Mouse (Mus musculus) embryonic facial prominence, embryonic 10.5 days (tissue): ENCODE data around the gene Cep131. TPM values are rescaled to one million over a fixed set of nuclear protein-coding genes. Genes with fewer than 3 reads are reported as not detected.
A peak's percentile ranks its signal among the peaks of the same experiment; 100 is the strongest.

ENCODE experiments used
- DNase-seq: peaks from one replicate; pipeline ENCODE4 v3.0.0-alpha.2; 2017; ENCODE audit warnings: low spot score
- H3K27ac ChIP-seq: fragments of 300-500 bp; sonication (generic); replicated peaks from 2 replicates; pipeline ENCODE4 v1.5.1; 2016; ENCODE audit warnings: mild to moderate bottlenecking
- H3K27me3 ChIP-seq: fragments of 300-500 bp; sonication (generic); replicated peaks from 2 replicates; pipeline ENCODE4 v1.6.1; 2016; ENCODE audit warnings: low read depth, mild to moderate bottlenecking; ENCODE audit not compliant: poor library complexity, severe bottlenecking
- H3K36me3 ChIP-seq: fragments of 300-500 bp; sonication (generic); replicated peaks from 2 replicates; pipeline ENCODE4 v1.6.1; 2016; ENCODE audit warnings: mild to moderate bottlenecking, moderate library complexity
- H3K4me1 ChIP-seq: fragments of 300-500 bp; sonication (generic); 2 replicates; pipeline ENCODE4 v1.6.1; 2016
- H3K4me3 ChIP-seq: fragments of 300-500 bp; sonication (generic); 2 replicates; pipeline ENCODE4 v1.5.1; 2016; ENCODE audit warnings: mild to moderate bottlenecking, moderate library complexity
- H3K9me3 ChIP-seq: fragments of 300-500 bp; sonication (generic); 2 replicates; pipeline ENCODE4 v1.6.1; 2016; ENCODE audit warnings: mild to moderate bottlenecking
- WGBS: fragments of 180-500 bp; shearing (Covaris S2); methylation state at CpG from one replicate; pipeline ENCODE4 v1.1.7; 2016; 5-methylcytosine and 5-hydroxymethylcytosine counted together
- microRNA counts: library from miRNA; unstranded; fragments of <30 nt; microRNA quantifications from one replicate; lab custom pipeline; 2017
- microRNA-seq: library from miRNA; unstranded; fragments of <30 nt; microRNA quantifications from one replicate; pipeline ENCODE4, GENCODE M21; 2017
- polyA plus RNA-seq: library from polyadenylated mRNA; unstranded; fragments of >200 nt; fragmentation: Nextera tagmentation; extraction: Ambion mirVana; gene quantifications from 2 replicates; pipeline ENCODE4 v1.2.1, GENCODE M21; 2016

The Cep131 gene
- polyA plus RNA-seq, 1 experiment from 2014 or later, result 46.9 TPM

DNA sequence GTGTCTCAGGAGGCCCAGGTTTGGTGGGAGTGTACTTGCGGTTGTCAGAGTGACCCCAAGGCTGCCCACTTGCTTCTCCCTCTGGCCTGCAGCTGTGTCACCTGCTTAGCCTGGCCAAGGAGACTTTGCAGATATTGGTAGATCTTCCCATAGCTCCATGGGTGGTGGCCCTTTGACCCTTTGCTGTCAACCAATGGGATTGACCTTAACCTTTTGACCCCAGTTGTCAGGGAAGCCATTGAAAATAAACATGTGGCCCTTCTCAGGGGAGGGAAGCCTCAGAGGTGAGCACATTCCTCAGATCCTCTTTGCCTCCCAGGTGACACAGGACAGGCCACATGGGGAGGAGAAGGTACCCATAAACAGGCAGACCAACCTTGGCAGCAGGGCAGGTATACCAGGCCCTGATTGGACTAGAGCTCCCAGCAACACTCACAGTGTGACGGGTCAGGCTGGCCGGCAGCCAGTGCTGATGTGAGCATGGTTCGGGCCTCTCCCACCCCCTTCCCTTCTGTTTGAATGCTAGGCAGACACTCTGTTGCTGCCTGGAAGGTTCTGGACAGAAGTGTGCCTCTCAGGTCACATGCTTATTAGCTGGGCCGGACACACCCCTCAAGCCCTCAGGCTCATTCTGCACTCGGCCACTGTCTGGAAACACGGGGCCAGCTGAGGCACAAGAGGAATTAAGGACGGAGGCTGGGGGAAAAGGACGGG, 57.0 kb downstream of the Cep131 start:
- DNase-seq, result no peak
- H3K4me1 ChIP-seq, result peaks cover 55% of the 10 kb centered on the region
- no peaks in the 10 kb centered on the region for H3K9me3 ChIP-seq
- no peak overlapping the region for H3K4me3 ChIP-seq
- no peaks in the 10 kb centered on the region for H3K36me3 ChIP-seq
- H3K27ac ChIP-seq, result peak overlapping the region; percentile 2; the same call in 1 of the 2 replicates
- WGBS, result 44% methylated on average over 9 of the region's 9 CpGs
- no peaks in the 10 kb centered on the region for H3K27me3 ChIP-seq

DNA sequence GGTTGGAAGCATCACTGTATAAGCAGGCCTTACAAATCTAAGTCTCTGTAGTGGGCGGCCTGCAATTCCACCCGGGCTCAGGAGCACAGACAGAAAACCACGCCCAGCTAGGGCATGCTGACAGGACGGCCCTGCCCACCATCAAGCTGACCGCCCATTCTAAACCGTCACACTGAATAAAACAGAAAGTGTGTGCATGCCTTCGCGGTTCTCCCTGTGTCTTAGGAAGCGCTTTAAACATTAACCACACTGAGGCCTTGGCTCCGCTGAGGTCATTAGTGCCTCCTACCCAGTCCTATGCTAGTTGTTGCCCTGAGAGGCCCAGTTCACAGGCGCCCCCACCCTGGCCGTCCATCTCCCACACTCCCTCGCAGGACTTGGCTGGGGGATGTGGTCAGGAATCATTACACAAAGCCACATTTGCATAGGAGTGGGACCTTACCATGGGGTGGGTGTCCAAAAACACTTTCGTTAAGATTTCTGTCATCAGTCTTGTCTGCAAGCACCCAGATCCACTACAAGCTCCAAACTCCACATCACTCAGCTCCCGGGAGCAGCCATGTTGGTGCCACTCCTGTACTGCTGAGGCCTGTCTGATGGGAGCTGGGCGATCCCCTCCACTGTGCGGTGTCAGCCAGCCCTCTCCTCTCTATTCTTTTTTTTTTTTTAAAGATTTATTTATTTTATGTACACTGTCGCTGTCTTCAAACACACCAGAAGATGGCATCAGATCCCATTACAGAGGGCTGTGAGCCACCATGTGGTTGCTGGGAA, 58.1 kb downstream of the Cep131 start:
- no peak for DNase-seq
- H3K27me3 ChIP-seq, result no peaks in the 10 kb centered on the region
- H3K36me3 ChIP-seq, result no peaks in the 10 kb centered on the region
- no peaks in the 10 kb centered on the region for H3K9me3 ChIP-seq
- H3K4me1 ChIP-seq, result peaks cover 47% of the 10 kb centered on the region
- H3K4me3 ChIP-seq, result no peak overlapping the region
- no peak overlapping the region for H3K27ac ChIP-seq
- WGBS, result 83% methylated on average over 18 of the region's 18 CpGs

DNA sequence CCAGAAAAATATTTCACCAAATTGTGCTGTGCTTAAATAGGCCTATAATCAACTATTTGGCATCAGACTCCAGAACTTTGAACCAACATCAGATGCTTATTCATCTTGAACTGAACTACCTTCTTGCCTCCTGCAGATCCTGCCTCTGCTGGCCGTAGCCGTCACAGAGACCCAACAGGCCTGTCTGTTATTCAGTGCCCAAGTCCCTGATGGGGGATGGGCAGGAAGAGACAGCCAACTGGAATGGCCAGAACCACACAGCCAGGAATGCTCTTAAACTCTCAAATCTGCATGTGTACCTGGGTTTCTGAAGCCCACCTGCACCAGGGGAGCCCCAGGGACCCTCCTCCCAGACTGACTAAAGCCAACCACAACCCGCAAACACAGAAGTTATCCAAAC, 59.7 kb downstream of the Cep131 start:
- no peak for DNase-seq
- WGBS, result 82% methylated on average over 3 of the region's 3 CpGs
- no peak overlapping the region for H3K4me3 ChIP-seq
- H3K36me3 ChIP-seq, result no peaks in the 10 kb centered on the region
- H3K27me3 ChIP-seq, result no peaks in the 10 kb centered on the region; the same call in 1 of the 2 replicates
- no peak overlapping the region for H3K27ac ChIP-seq
- peaks cover 47% of the 10 kb centered on the region for H3K4me1 ChIP-seq
- no peaks in the 10 kb centered on the region for H3K9me3 ChIP-seq

DNA sequence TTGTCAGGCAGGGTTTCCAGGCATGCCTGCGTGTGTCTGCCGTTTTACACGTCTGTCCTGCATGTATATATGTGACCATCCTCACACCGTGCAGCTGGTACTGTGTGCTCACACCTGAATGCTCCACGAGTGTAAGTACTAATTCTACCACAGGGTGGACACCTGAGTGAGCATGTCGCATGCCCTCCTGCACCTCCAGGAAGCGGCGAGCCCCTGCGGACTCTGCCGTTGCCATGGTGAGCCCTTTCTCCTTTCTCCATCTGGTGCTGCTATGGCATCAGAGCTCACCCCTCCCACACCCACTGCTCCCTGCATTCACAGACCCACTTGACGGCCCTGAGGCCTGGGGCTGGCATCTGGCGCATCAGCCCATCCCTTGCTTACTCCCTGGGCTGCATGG, 63.8 kb downstream of the Cep131 start:
- Histone ChIP-seq H3K4me1 (peaks cover 54% of the 10 kb centered on the region), H3K9me3 (no peaks in the 10 kb centered on the region), H3K4me3 (no peak overlapping the region), H3K27me3 (peaks cover 9% of the 10 kb centered on the region; the same call in 1 of the 2 replicates), H3K36me3 (no peaks in the 10 kb centered on the region), H3K27ac (peak overlapping the region; percentile 36; the same call in 1 of the 2 replicates)
- DNase-seq, result no peak
- 69% methylated on average over 12 of the region's 12 CpGs for whole genome bisulfite sequencing

DNA sequence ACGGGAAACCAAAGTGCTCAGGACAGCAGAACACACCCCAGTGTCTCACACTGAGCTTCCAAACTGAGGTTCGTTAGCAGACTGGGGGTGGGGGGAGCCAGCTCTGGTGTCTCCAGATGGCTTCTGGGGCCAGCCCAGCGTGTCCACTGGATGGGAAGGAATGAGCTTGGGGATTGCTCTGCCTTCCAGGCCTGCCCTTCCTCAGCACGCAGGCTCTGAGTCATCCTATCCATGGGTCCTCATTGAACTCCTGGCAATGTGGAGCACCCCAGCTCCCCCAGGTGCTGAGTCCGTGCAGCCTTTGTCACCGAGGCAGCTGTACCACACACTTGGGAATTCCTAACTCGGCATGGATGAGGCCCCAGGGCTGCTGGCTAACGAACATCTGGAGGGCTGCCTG, 64.4 kb downstream of the Cep131 start:
- Histone ChIP-seq H3K36me3 (no peaks in the 10 kb centered on the region), H3K4me1 (peaks cover 56% of the 10 kb centered on the region), H3K27ac (no peak overlapping the region), H3K27me3 (peaks cover 14% of the 10 kb centered on the region; the same call in 1 of the 2 replicates), H3K4me3 (no peak overlapping the region), H3K9me3 (no peaks in the 10 kb centered on the region)
- WGBS, result 57% methylated on average over 8 of the region's 8 CpGs
- no peak for DNase-seq

DNA sequence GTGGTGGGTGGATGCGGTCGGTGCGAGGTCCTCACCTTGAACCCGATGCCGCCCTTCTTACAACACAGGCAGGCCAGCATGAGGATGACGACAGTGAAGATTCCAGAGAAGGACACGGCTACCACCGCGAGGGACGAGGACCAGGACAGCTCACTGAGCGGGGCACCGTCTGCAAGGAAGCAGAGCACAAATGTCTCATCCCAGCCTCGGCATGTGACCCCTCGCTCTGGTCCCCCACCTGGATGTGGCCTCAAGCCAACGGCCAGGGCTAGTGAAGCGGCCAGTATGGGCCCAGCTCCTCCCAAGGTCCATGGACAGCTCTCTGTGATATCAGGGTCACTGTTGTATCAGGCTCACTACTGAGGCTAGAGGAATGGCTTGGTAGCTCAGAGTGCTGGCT, 65.3 kb downstream of the Cep131 start:
- WGBS, result 89% methylated on average over 16 of the region's 16 CpGs
- no peak overlapping the region; the same call in 1 of the 2 replicates for H3K27ac ChIP-seq
- peaks cover 56% of the 10 kb centered on the region for H3K4me1 ChIP-seq
- DNase-seq, result no peak
- H3K9me3 ChIP-seq, result no peaks in the 10 kb centered on the region
- no peak overlapping the region for H3K4me3 ChIP-seq
- no peaks in the 10 kb centered on the region for H3K36me3 ChIP-seq
- peaks cover 20% of the 10 kb centered on the region; the same call in 1 of the 2 replicates for H3K27me3 ChIP-seq

DNA sequence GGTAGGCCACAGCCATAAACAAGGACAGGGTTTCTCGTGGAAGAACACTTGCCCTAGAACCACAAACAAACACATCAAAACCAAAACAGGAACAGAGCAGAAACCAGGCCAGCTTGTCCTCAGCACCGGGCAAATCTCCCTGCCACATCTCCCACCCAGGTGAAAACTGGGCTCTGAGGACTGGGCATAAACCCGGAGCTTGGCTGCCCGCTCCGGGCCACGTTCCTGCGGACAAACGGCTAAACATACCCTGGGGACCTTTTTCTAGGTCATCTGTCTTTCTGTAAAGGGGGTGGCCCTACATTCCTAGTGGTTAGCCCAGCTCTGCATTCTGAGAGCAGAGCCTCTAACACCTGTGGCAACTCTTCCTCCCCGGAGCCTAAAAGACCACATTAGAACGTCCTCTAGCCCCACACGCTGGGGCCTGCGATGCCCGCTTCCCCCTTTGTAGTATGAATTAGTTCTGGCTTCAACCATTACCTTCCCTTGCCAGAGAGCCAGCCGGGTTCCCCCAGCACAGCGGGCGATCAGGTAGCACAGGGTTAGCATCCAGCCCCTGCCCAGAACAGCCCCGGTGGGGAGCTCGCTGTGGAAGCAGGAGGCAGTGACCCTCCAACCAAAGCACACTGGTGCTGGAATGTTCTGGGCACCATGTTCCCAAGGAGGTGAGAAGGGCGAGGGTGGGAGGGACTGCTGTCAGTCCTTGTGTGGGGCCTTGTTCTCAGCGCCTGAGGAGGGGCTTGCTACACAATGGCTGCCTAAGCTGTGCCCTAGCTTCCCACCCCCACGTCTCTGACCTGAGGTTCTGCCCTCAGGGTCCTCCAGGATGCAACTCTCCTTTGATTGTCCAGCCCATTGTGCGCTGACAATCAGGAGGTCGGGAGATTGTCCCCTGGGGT, 66.8 kb downstream of the Cep131 start:
- DNase-seq, result no peak
- Histone ChIP-seq H3K4me3 (0 out of 2 replicates have a peak overlapping the region, but pooled peaks have one; percentile 11), H3K36me3 (no peaks in the 10 kb centered on the region), H3K27me3 (peaks cover 28% of the 10 kb centered on the region; the same call in 1 of the 2 replicates), H3K4me1 (peaks cover 62% of the 10 kb centered on the region), H3K9me3 (no peaks in the 10 kb centered on the region), H3K27ac (peak overlapping the region; percentile 45)
- 51% methylated on average over 23 of the region's 23 CpGs for WGBS

DNA sequence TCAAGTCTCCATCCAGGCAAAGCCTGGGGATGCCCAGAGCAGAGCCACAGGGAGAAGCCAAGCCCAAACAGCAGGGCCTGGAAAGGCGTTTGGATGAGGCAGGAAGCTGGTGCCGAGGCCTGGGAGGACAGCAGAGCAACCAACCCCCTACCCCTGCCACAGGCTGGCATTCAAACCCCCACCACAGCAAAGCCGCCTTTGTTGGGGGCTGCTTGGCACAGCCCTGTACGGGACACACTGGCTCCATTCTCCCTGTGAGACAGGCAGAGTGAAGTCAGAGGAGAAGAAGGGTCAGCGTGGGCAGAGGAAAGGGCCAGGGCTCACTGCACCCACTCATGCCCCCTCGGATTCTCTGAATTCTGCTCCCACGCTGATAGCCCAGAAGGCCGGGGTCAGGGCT, 69.6 kb downstream of the Cep131 start:
- Histone ChIP-seq H3K36me3 (no peaks in the 10 kb centered on the region), H3K9me3 (no peaks in the 10 kb centered on the region), H3K4me1 (peaks cover 66% of the 10 kb centered on the region), H3K27me3 (peaks cover 45% of the 10 kb centered on the region), H3K4me3 (no peak overlapping the region), H3K27ac (no peak overlapping the region; the same call in 1 of the 2 replicates)
- no peak for DNase-seq
- 83% methylated on average over 8 of the region's 8 CpGs for WGBS

DNA sequence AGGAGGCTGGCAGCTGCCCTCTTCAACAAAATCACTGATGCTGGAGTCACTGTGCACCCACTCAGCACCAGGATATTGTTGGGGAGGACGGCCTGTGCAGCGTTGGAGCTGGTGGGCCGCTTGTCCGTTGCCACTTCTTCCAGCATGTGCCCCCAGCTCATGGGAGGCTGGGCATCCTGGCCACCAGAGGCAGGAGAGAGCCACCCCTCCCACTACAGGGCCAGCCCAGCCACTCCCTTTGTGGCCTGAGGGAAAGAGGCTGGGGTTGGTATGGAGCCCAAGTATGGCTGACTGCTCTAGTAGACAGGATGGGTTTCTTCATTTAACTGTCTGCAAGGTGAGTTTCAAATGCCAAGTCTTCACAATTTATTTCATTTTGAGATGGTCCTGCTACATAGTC, 71.9 kb downstream of the Cep131 start:
- peaks cover 59% of the 10 kb centered on the region for H3K4me1 ChIP-seq
- no peak overlapping the region for H3K4me3 ChIP-seq
- H3K9me3 ChIP-seq, result no peaks in the 10 kb centered on the region
- H3K36me3 ChIP-seq, result no peaks in the 10 kb centered on the region
- H3K27ac ChIP-seq, result no peak overlapping the region
- no peak for DNase-seq
- 88% methylated on average over 4 of the region's 4 CpGs for WGBS
- peaks cover 68% of the 10 kb centered on the region for H3K27me3 ChIP-seq

MicroRNA genes within 50 kb of the gene (microRNA counts, 519-probe panel; counts per million panel counts)
- microRNA mmu-miR-338-3p (lab: Ali Mortazavi, UCI) (188 counts per million, percentile 57 among the panel's probes with 10 or more counts), microRNA mmu-miR-338-5p (lab: Ali Mortazavi, UCI) (188 counts per million, percentile 57 among the panel's probes with 10 or more counts)

Small RNA genes lying within 50 kb of the gene (microRNA-seq; reads per million reads assigned to microRNA genes)
- not detected for gene Gm25948
- not detected for gene Mir3065
- not detected for gene Mir338

Other genes starting within 250 kb of the Cep131 start
- 117 and 120 TPM in 2 replicates for gene Chmp6, start 173.4 kb downstream of the Cep131 start, polyA plus RNA-seq
- 9.6 and 11.0 TPM in 2 replicates for gene Baiap2, start 144.1 kb downstream of the Cep131 start, polyA plus RNA-seq
- gene Aatk, start 39.7 kb downstream of the Cep131 start, polyA plus RNA-seq, result 0.84 and 1.6 TPM in 2 replicates
- 20.2 and 21.4 TPM in 2 replicates for gene Tepsin, start 11.9 kb upstream of the Cep131 start, polyA plus RNA-seq
- 82.0 and 87.7 TPM in 2 replicates for gene Ndufaf8, start 12.1 kb upstream of the Cep131 start, polyA plus RNA-seq
- 99.0 and 103 TPM in 2 replicates for gene Slc38a10, start 64.5 kb upstream of the Cep131 start, polyA plus RNA-seq
- gene Bahcc1, start 146.1 kb upstream of the Cep131 start, polyA plus RNA-seq, result 18.0 and 18.4 TPM in 2 replicates